Mouse (Mus musculus) liver, embryonic 14.5 days (tissue): ENCODE results near the gene Gm10197. TPM values are rescaled to one million over a fixed set of nuclear protein-coding genes. Genes with fewer than 3 reads are reported as not detected.

ENCODE experiments used
- ATAC-seq: fragments of 200-750 bp; cut with Nextera tagmentation; 2 replicates; pipeline ENCODE4 v1.8.0; 2017; ENCODE audit warnings: moderate number of reproducible peaks, mild to moderate bottlenecking, moderate library complexity; ENCODE audit not compliant: insufficient read depth
- DNase-seq, 3 experiments: peaks; one replicate each; pipeline ENCODE4 v3.0.0-alpha.2; 2012 to 2013; ENCODE audit warnings: low read depth in 3 of 3, low spot score in 3 of 3
- H3K27ac ChIP-seq: fragments of 300-500 bp; sonication (generic); 2 replicates; pipeline ENCODE4 v1.5.1; 2014; ENCODE audit warnings: moderate library complexity, mild to moderate bottlenecking, control low read depth, inconsistent platforms
- H3K27me3 ChIP-seq: fragments of 300-500 bp; sonication (generic); 2 replicates; pipeline ENCODE4 v1.6.1; 2014; ENCODE audit warnings: mild to moderate bottlenecking, low read length, moderate library complexity; ENCODE audit not compliant: control insufficient read depth, insufficient read depth
- H3K36me3 ChIP-seq: fragments of 300-500 bp; sonication (generic); replicated peaks from 2 replicates; pipeline ENCODE4 v1.6.1; 2014; ENCODE audit warnings: low read depth; ENCODE audit not compliant: control insufficient read depth, insufficient read depth
- H3K4me1 ChIP-seq, 2 experiments: fragments of 200-500 bp in 1 of 2; fragments of 300-500 bp in 1 of 2; sonication (generic) in 1 of 2; replicated peaks; 2 replicates each; pipeline ENCODE4 v1.6.1; 2012 to 2014; ENCODE audit warnings: antibody characterized with exemption in 1 of 2, inconsistent platforms in 1 of 2, low read length in 1 of 2; ENCODE audit not compliant: control insufficient read depth in 2 of 2, insufficient read depth in 2 of 2
- H3K4me2 ChIP-seq: fragments of 300-500 bp; sonication (generic); 2 replicates; pipeline ENCODE4 v1.6.1; 2014; ENCODE audit warnings: low read depth, mild to moderate bottlenecking, control low read depth, moderate library complexity
- H3K4me3 ChIP-seq, 2 experiments: fragments of 200-500 bp in 1 of 2; fragments of 300-500 bp in 1 of 2; sonication (generic) in 1 of 2; 2 replicates each; pipeline ENCODE4 v1.5.1; 2012 to 2014; ENCODE audit warnings: low read depth in 2 of 2, low read length in 2 of 2, mild to moderate bottlenecking in 2 of 2, control low read depth in 1 of 2, inconsistent platforms in 1 of 2, moderate library complexity in 1 of 2; ENCODE audit not compliant: insufficient read depth in 1 of 2
- H3K9ac ChIP-seq: fragments of 300-500 bp; sonication (generic); replicated peaks from 2 replicates; pipeline ENCODE4 v1.6.1; 2014; ENCODE audit warnings: mild to moderate bottlenecking, control low read depth, moderate library complexity
- H3K9me3 ChIP-seq: fragments of 300-500 bp; sonication (generic); 2 replicates; pipeline ENCODE4 v1.6.1; 2016; ENCODE audit warnings: low read length, mixed read lengths; ENCODE audit not compliant: control insufficient read depth
- CTCF ChIP-seq: IDR thresholded peaks from 2 replicates; pipeline ENCODE4 v1.5.1; 2016; ENCODE audit warnings: antibody characterized with exemption, low read depth, control low read depth
- EP300 ChIP-seq: IDR thresholded peaks from 2 replicates; pipeline ENCODE4 v1.6.1; 2016; ENCODE audit warnings: antibody characterized with exemption, low read depth
- WGBS: fragments of 180-500 bp; shearing (Covaris S2); extraction: QIAGEN DNeasy Blood & Tissue Kit; methylation state at CpG from one replicate; pipeline ENCODE4 v1.1.7; 2014; ENCODE audit not compliant: insufficient replicate concordance; 5-methylcytosine and 5-hydroxymethylcytosine counted together
- polyA plus RNA-seq, 2 experiments: library from polyadenylated mRNA; depleted of rRNA in 1 of 2; stranded (reverse) in 1 of 2; unstranded in 1 of 2; fragments of >200 nt; fragmentation: Nextera tagmentation in 1 of 2; extraction: Ambion mirVana in 1 of 2; gene quantifications; 2 replicates each; pipeline versions ENCODE4 v1.2.1 to v1.2.3; 2012 to 2014

Gene Gm10197
- polyA plus RNA-seq, 2 experiments, result not detected

DNA sequence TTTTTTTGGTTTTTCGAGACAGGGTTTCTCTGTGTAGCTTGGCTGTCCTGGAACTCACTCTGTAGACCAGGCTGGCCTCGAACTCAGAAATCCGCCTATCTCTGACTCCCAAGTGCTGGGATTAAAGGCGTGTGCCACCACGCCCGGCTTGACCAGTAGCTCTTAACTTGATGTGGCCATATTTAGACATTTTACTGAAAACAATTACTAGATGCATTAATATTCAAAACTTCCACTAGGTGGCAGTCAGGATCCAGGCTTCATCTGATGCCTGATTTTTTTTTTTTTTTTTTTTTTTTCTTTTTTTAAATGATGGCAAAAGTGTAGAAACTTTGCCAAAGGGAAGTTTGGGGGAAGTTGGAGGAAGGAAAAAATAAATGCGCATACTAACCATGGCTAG lies 23.0 kb upstream of the Gm10197 start:
- H3K36me3 ChIP-seq, result no peaks in the 10 kb centered on the region
- no peak for TF ChIP-seq EP300
- peak; percentile 68 for TF ChIP-seq CTCF
- 8% methylated on average over 7 of the region's 7 CpGs for WGBS
- H3K27me3 ChIP-seq, result no peaks in the 10 kb centered on the region
- no peak overlapping the region for H3K4me2 ChIP-seq
- no peak overlapping the region for H3K27ac ChIP-seq
- no peak overlapping the region for H3K9ac ChIP-seq
- H3K4me1 ChIP-seq, result peaks cover 9 to 15% of the 10 kb centered on the region in 2 experiments
- no peak for ATAC-seq
- H3K9me3 ChIP-seq, result no peaks in the 10 kb centered on the region
- DNase-seq, result peak; percentile 43 to 56 (median 51)
- H3K4me3 ChIP-seq, result no peak overlapping the region

DNA sequence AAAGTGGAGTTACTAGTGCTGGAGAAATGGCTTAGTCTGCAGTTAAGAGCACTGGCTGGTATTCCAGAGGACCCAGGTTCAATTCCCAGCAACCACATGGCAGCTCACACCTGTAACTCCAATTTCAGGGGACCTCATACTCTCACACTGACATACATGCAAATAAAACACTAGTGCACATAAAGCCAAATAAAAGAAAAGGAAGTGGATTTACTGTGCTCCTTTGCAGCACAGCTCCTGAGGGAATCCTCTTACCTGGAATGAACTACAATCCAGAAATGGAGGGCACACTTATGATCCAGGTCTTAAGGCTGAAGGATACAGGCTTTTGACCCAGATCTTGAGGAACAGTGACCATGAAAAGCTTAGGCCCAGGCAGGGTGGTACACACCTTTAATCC lies 22.1 kb upstream of the Gm10197 start:
- Histone ChIP-seq H3K36me3 (peaks cover 4% of the 10 kb centered on the region), H3K27me3 (no peaks in the 10 kb centered on the region), H3K4me3 (no peak overlapping the region), H3K27ac (no peak overlapping the region), H3K4me2 (no peak overlapping the region), H3K9ac (no peak overlapping the region), H3K4me1 (peaks cover 9 to 18% of the 10 kb centered on the region in 2 experiments), H3K9me3 (no peaks in the 10 kb centered on the region)
- TF ChIP-seq CTCF (no peak), EP300 (no peak)
- ATAC-seq, result no peak
- DNase-seq, result no peak

DNA sequence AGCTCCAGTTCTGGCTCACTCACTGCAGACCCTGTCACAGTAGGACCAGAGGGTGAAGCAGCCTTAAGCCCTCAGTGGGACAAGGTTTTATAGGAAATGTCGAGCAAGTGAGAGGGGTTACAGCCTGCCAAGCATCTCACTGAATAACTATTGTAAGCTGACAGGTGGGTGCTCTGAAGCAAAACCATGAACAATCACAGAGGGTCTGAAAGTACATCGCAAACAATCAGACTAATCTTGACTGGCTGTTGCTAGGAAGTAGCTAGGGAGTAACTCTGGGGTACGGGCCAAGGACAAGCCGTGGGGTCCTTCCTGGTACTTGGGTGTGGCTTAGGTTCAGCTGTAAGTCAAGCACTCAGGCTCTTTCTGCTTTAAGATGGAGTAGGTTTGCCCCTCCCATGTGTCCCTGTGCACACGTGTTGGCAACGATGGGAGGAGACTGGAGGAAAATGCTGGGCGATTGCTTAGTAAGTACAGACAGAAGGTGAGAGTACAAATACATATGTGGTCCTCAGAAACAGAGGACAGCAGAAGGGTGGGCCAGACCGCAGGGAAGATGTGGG lies 21.3 kb upstream of the Gm10197 start:
- ATAC-seq (no peak), DNase-seq (no peak)
- Histone ChIP-seq H3K9me3 (no peaks in the 10 kb centered on the region), H3K9ac (no peak overlapping the region), H3K4me2 (no peak overlapping the region), H3K27me3 (no peaks in the 10 kb centered on the region), H3K4me3 (no peak overlapping the region), H3K36me3 (peaks cover 11% of the 10 kb centered on the region), H3K27ac (no peak overlapping the region), H3K4me1 (peaks cover 9 to 18% of the 10 kb centered on the region in 2 experiments)
- TF ChIP-seq EP300, result no peak
- TF ChIP-seq CTCF, result no peak
- WGBS, result 51% methylated on average over 8 of the region's 8 CpGs

DNA sequence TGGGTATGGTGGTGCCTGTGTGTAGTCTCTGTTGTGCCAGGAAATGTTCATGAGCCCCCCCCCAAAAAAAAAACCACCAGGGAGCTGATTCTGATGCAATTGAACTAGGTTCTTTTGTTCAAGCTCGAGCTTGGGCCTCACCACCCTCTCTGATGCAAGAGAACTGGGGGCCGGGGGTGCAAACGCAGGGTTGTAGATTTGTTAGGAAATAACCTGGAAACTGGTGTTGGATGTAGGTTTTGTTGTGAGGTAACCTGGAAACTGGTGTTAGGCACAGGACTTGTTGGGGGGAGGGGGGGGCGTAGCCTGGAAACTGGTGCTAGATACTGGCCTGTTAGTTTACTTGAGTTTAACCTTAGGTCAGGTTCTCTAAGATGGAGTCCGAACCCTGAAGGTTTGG lies 20.2 kb upstream of the Gm10197 start:
- H3K27ac ChIP-seq, result peak overlapping the region; percentile 90; the same call in 1 of the 2 replicates

DNA sequence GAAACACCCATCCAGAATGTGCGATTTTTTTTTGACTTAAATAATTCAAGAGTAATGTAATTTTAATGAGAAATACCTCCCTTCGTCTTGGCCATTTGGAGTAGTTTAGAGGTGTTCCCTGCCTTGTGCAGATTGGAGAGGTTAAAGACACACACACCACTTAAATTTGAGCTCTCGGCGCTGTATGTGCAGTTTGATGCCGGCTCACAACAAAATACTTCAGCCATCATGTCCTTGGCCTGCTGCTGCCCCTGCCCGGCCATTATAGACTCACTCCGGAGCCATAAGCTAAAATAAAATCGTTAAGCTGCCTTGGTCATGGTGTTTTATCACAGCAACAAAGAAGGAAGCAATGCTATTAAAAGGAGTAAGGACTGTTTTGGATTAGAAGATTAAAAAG lies 19.8 kb upstream of the Gm10197 start:
- peak overlapping the region; percentile 97 for H3K4me2 ChIP-seq
- H3K9me3 ChIP-seq, result no peaks in the 10 kb centered on the region
- H3K4me3 ChIP-seq, result peak overlapping the region; percentile 75 to 96
- TF ChIP-seq EP300 (no peak), CTCF (no peak)
- ATAC-seq, result no peak
- H3K4me1 ChIP-seq, result peaks cover 9 to 18% of the 10 kb centered on the region in 2 experiments
- H3K36me3 ChIP-seq, result peaks cover 24% of the 10 kb centered on the region
- no peaks in the 10 kb centered on the region for H3K27me3 ChIP-seq
- 39% methylated on average over 8 of the region's 8 CpGs for WGBS
- H3K27ac ChIP-seq, result peak overlapping the region; percentile 90
- peak overlapping the region; percentile 76 for H3K9ac ChIP-seq
- DNase-seq, result no peak

More for the DNA sequence above, 20.2 kb upstream of the Gm10197 start:
- no peaks in the 10 kb centered on the region for H3K27me3 ChIP-seq
- no peaks in the 10 kb centered on the region for H3K9me3 ChIP-seq
- H3K4me3 ChIP-seq, result peak overlapping the region in 1 of 2 experiments; percentile 96; a peak in 2 of 4 replicates
- 72% methylated on average over 5 of the region's 5 CpGs for WGBS
- TF ChIP-seq CTCF (no peak), EP300 (no peak)
- DNase-seq, result no peak
- peaks cover 9 to 18% of the 10 kb centered on the region in 2 experiments for H3K4me1 ChIP-seq
- ATAC-seq, result no peak
- peaks cover 22% of the 10 kb centered on the region for H3K36me3 ChIP-seq
- H3K4me2 ChIP-seq, result peak overlapping the region; percentile 97
- H3K9ac ChIP-seq, result no peak overlapping the region; the same call in 1 of the 2 replicates
